Mouse (Mus musculus) heart, adult 2 months (tissue): ENCODE data around the gene Meis1. TPM values are rescaled to one million over a fixed set of nuclear protein-coding genes. Genes with fewer than 3 reads are reported as not detected.

ENCODE experiments used
- DNase-seq, 2 experiments: peaks; one replicate each; pipeline ENCODE4 v3.0.0; 2021
- H3K27ac ChIP-seq: fragments of 200-600 bp; 2 replicates; pipeline ENCODE4 v1.8.1; 2022
- H3K27me3 ChIP-seq: fragments of 200-500 bp; 2 replicates; pipeline ENCODE4 v1.6.1; 2012; ENCODE audit warnings: mild to moderate bottlenecking, low read length, inconsistent platforms, mixed read lengths; ENCODE audit not compliant: control insufficient read depth, insufficient read depth
- H3K36me3 ChIP-seq: fragments of 200-500 bp; 2 replicates; pipeline ENCODE4 v1.6.1; 2012; ENCODE audit warnings: low read length, inconsistent platforms; ENCODE audit not compliant: control insufficient read depth, insufficient read depth
- H3K4me1 ChIP-seq: fragments of 200-500 bp; 2 replicates; pipeline ENCODE4 v1.6.1; 2011; ENCODE audit warnings: low read length; ENCODE audit not compliant: control insufficient read depth, insufficient read depth
- H3K4me3 ChIP-seq: fragments of 200-600 bp; 2 replicates; pipeline ENCODE4 v1.8.1; 2022
- H3K79me2 ChIP-seq: fragments of 200-500 bp; replicated peaks from 2 replicates; pipeline ENCODE4 v1.6.1; 2012; ENCODE audit warnings: mild to moderate bottlenecking, inconsistent platforms, low read length, moderate library complexity, mixed read lengths; ENCODE audit not compliant: control insufficient read depth, insufficient read depth
- H3K9ac ChIP-seq: fragments of 200-500 bp; 2 replicates; pipeline ENCODE4 v1.6.1; 2012; ENCODE audit warnings: low read depth, mild to moderate bottlenecking, control low read depth, inconsistent platforms, low read length, mixed read lengths
- CTCF ChIP-seq: fragments of 200-600 bp; IDR thresholded peaks from 2 replicates; pipeline ENCODE4 v1.8.1; 2022; ENCODE audit warnings: antibody characterized with exemption, mild to moderate bottlenecking, moderate library complexity
- EP300 ChIP-seq: fragments of 200-500 bp; IDR thresholded peaks from 2 replicates; pipeline ENCODE4 v1.6.1; 2011; ENCODE audit warnings: low read depth, low read length, control low read depth; ENCODE audit not compliant: insufficient read depth
- POLR2A ChIP-seq: fragments of 200-500 bp; IDR thresholded peaks from 2 replicates; pipeline ENCODE4 v1.6.1; 2011; ENCODE audit warnings: mild to moderate bottlenecking, low read depth, low read length, control low read depth; ENCODE audit not compliant: insufficient read depth
- WGBS: fragments of 180-500 bp; shearing (Covaris S2); methylation state at CpG from one replicate; pipeline ENCODE4 v1.1.7; 2018; 5-methylcytosine and 5-hydroxymethylcytosine counted together
- intact Hi-C: fragments of 180-260 bp; cut with DNase I; formaldehyde crosslinking; loops from one replicate; pipeline ENCODE4 v1.15.1; 2025
- polyA plus RNA-seq: library from polyadenylated mRNA; depleted of rRNA; stranded (reverse); fragments of >200 nt; gene quantifications from 2 replicates; pipeline ENCODE4 v1.2.3, GENCODE M21; 2012
- total RNA-seq, 2 experiments: library from RNA; stranded (reverse); gene quantifications; 2 replicates each; pipeline ENCODE4 v1.2.3; 2021

Gene Meis1
- total and polyA plus RNA-seq, 3 experiments: 18.2 to 31.4 (median 29.0) TPM

DNA sequence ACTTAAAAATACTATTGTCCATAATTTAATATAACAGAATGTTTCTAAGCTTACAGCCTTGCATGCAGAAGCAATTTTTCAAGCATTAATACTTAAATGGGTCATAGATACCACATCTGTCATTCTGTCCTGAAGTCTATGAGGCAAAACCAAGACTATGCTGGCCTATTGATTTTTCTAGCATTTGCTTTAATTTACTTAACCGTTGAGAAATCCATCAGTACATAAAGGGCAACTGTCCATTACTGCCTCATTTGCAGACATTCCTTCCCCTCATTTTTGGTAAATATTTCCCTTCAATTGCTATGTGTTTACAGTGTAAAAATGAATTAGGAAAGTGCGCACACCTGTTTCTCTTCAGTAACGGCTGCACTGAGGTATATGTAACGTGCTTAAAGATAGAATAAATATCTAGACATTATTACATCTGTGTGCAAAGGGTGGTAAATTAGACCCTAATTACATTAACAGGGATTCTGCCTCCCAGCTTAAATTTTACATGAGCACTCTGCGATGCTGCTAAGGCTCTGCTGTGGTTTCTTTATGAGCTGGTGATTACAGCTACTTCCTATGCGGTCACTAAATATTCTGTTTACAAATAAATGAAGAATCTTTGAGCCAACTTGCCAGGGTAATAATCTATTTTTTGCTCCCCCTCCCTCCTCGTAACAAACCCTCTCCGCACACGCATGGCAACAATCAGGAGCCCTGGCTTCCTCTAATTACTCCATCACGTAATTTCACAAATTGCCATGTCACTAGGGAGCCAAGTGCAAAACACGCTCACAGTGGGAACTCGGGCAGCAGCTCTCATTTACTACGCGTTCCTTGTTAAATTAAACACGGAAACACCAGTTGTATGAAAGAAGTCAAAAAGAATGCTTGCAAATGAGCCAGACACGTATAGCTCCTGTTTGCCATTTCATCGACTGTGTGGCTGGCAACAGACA, 88.7 kb downstream of the Meis1 start:
- no peak overlapping the region for H3K9ac ChIP-seq
- intact Hi-C loops: no loop called here
- peaks cover 4% of the 10 kb centered on the region for H3K4me1 ChIP-seq
- H3K79me2 ChIP-seq: no peaks in the 10 kb centered on the region
- 94% methylated on average over 17 of the region's 17 CpGs for WGBS
- H3K27me3 ChIP-seq: no peaks in the 10 kb centered on the region
- H3K4me3 ChIP-seq: no peak overlapping the region
- TF ChIP-seq POLR2A: no peak
- no peak for TF ChIP-seq CTCF
- no peak for TF ChIP-seq EP300
- H3K27ac ChIP-seq: no peak overlapping the region
- peaks cover 2% of the 10 kb centered on the region for H3K36me3 ChIP-seq
- DNase-seq: no peak

DNA sequence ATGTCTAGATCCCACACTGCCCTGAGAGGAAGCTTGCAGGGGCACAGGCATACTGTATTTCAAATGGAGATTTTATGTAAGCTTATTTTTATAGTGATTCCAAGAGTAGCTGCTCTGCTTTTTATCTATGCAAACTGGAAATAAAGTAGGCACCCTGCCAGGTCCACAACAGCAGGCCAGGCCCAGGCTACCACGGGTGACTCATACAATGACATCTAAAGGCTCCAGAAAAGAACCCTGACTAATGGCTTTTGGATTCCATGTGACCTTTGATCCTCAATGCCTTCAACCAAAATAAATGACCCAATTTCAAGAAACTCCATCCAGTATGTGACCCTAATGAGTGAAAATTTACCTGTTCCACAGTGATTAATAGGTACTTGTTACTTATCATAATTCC, 91.4 kb downstream of the Meis1 start:
- 0% methylated on average over 1 of the region's 1 CpGs for WGBS
- Histone ChIP-seq H3K9ac (no peak overlapping the region), H3K4me3 (no peak overlapping the region), H3K79me2 (no peaks in the 10 kb centered on the region), H3K4me1 (peaks cover 4% of the 10 kb centered on the region), H3K27me3 (no peaks in the 10 kb centered on the region), H3K36me3 (peaks cover 2% of the 10 kb centered on the region), H3K27ac (peak overlapping the region; percentile 74)
- DNase-seq: peak in 1 of 2 experiments; percentile 69
- TF ChIP-seq POLR2A: no peak
- TF ChIP-seq CTCF: no peak
- TF ChIP-seq EP300: no peak
- intact Hi-C loops: no loop called here

DNA sequence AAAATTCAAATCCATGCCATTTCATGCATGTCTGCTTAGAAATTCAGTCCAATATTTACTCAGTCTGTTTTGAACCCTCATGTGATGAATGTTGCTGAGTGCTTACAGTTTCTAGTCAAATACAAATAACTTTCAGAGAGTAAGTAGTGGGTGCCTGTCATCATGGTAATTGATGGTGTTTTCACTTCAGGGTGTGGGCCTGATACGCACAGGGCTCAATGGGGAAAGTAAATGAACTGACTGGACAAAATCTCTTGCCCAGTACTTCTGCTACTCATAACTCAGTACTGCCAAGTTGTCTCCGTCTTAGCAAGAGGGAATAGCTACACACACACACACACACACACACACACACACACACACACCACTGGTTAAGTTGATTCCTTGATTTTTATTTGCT, 92.0 kb downstream of the Meis1 start:
- intact Hi-C loops: no loop called here
- H3K27ac ChIP-seq: no peak overlapping the region
- no peak overlapping the region for H3K4me3 ChIP-seq
- WGBS: 50% methylated on average over 2 of the region's 2 CpGs
- TF ChIP-seq CTCF (no peak), POLR2A (no peak), EP300 (no peak)
- peaks cover 4% of the 10 kb centered on the region for H3K4me1 ChIP-seq
- peaks cover 2% of the 10 kb centered on the region for H3K36me3 ChIP-seq
- H3K9ac ChIP-seq: no peak overlapping the region
- DNase-seq: no peak
- no peaks in the 10 kb centered on the region for H3K27me3 ChIP-seq
- H3K79me2 ChIP-seq: no peaks in the 10 kb centered on the region

DNA sequence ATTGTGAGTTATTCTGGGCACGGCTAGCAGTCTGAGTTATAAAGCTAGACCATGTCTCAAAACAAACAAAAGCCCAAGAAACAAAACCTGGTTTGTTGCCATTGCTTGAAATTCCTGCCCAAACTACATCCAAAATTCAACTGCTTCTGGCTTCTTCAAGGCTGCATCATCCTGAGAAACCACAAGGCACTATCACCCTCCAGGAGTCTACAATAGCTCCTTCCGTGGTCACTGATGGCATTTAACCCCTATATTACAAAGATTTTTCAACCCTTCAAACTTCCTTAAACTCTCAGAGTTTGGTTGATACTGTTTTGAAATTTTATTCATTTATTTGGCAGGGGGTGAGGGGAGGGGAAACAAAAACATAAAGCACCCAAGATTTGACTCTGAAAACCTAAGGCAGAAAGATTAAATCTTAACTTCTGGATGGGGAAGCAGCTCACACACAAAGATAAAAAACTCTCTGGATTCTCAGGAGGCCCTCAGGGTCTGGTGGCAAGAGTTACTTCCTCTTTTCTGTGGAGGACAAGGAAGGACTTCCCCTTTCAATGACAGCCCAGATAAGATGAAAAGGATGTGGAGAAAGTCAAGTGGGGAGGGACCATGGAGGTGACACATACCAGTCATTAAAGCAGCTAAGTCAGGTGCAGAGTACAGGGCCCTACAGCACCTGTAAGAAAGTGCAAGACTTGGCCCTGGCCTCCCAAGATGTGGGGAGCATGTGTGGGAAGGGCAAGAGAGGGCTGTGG, 94.0 kb downstream of the Meis1 start:
- intact Hi-C loops: loop anchor here (5.0 kb wide), 1 partner anchor 42 kb away; no protein-coding TSS in a partner anchor
- DNase-seq: peak in 1 of 2 experiments; percentile 6
- Histone ChIP-seq H3K4me1 (peaks cover 4% of the 10 kb centered on the region), H3K27me3 (no peaks in the 10 kb centered on the region), H3K79me2 (no peaks in the 10 kb centered on the region), H3K27ac (no peak overlapping the region), H3K36me3 (peaks cover 2% of the 10 kb centered on the region), H3K4me3 (no peak overlapping the region), H3K9ac (no peak overlapping the region)
- 65% methylated on average over 2 of the region's 2 CpGs for WGBS
- TF ChIP-seq EP300: no peak
- TF ChIP-seq POLR2A: no peak
- TF ChIP-seq CTCF: no peak

DNA sequence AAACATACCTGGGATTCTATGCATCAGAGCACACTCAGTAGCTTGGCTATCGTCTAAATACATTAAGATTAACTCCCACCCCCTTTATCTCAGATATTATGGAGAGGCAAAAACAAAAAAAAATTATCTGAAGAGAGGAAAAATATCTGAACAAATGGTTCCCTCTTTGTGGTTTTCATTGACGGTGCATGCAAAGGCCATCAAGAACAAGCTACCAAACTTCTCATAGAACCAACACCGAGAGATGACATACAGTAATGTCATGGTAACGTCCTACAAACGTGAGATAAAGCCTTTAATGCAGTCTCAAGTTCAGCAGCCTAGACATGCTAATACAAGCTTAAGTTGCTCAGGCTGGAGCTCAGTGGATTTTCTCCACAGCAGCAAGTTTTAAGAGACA, 95.5 kb downstream of the Meis1 start:
- H3K27ac ChIP-seq: no peak overlapping the region
- no peaks in the 10 kb centered on the region for H3K79me2 ChIP-seq
- no peak overlapping the region for H3K4me3 ChIP-seq
- peaks cover 4% of the 10 kb centered on the region for H3K4me1 ChIP-seq
- WGBS: 83% methylated on average over 5 of the region's 5 CpGs
- intact Hi-C loops: loop anchor here (5.0 kb wide), 1 partner anchor 41 kb away; no protein-coding TSS in a partner anchor
- peaks cover 2% of the 10 kb centered on the region for H3K36me3 ChIP-seq
- DNase-seq: no peak
- no peaks in the 10 kb centered on the region for H3K27me3 ChIP-seq
- H3K9ac ChIP-seq: no peak overlapping the region
- TF ChIP-seq CTCF (no peak), POLR2A (no peak), EP300 (no peak)

DNA sequence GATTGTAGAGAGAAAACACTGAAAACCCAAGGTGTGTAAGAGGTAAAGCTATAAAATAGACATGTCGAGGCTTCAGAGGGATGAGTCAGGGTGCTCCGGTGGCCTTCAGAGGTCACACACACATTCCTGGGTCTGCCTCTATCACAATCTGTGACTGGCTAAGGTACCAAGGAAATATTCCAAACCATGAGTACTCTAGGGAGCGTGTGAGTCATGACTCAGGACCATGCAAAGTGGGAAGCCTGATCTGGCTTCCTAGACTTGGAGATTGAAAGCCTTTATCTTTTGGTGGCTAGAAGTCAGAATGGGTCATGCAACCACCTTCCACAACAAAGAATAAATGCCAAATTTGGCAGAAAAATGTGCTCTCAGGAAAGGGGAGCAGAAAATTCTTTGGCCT, 98.1 kb downstream of the Meis1 start:
- WGBS: 77% methylated on average over 3 of the region's 3 CpGs
- Histone ChIP-seq H3K9ac (no peak overlapping the region), H3K4me1 (peaks cover 2% of the 10 kb centered on the region), H3K36me3 (no peaks in the 10 kb centered on the region), H3K4me3 (no peak overlapping the region), H3K27me3 (no peaks in the 10 kb centered on the region), H3K27ac (no peak overlapping the region), H3K79me2 (no peaks in the 10 kb centered on the region)
- TF ChIP-seq POLR2A (no peak), EP300 (no peak), CTCF (no peak)
- no peak for DNase-seq
- intact Hi-C loops: loop anchor here (5.0 kb wide), 1 partner anchor 38 kb away; no protein-coding TSS in a partner anchor
